Mouse (Mus musculus) CH12.LX (cell line): ENCODE data around the gene Prdx2.

ENCODE experiments used
- BHLHE40 ChIP-seq: IDR thresholded peaks from 2 replicates; pipeline ENCODE4 v1.6.1; 2011; ENCODE audit warnings: mild to moderate bottlenecking, low read depth, low read length, improper control_type of control experiment
- CHD2 ChIP-seq: IDR thresholded peaks from 2 replicates; pipeline ENCODE4 v1.6.1; 2011; ENCODE audit warnings: low read length, improper control_type of control experiment
- CTCF ChIP-seq, 2 experiments: IDR thresholded peaks in 1 of 2; conservative IDR thresholded peaks in 1 of 2; 2 replicates each; pipeline ENCODE4 v1.5.1; 2011 to 2012; ENCODE audit warnings: low read depth in 2 of 2, low read length in 2 of 2, improper control_type of control experiment in 1 of 2, inconsistent platforms in 1 of 2, mild to moderate bottlenecking in 1 of 2, moderate library complexity in 1 of 2
- EP300 ChIP-seq: IDR thresholded peaks from 2 replicates; pipeline ENCODE4 v1.6.1; 2011; ENCODE audit warnings: low read length, improper control_type of control experiment
- MAX ChIP-seq: IDR thresholded peaks from 2 replicates; pipeline ENCODE4 v1.6.1; 2011; ENCODE audit warnings: low read length, improper control_type of control experiment
- MAZ ChIP-seq: IDR thresholded peaks from 2 replicates; pipeline ENCODE4 v1.6.1; 2012; ENCODE audit warnings: low read depth, mild to moderate bottlenecking, inconsistent platforms, low read length, improper control_type of control experiment, moderate library complexity
- MEF2A ChIP-seq: IDR thresholded peaks from 2 replicates; pipeline ENCODE4 v1.6.1; 2014; ENCODE audit warnings: low read depth, mild to moderate bottlenecking, inconsistent platforms, low read length, improper control_type of control experiment, borderline replicate concordance
- POLR2A ChIP-seq: IDR thresholded peaks from 2 replicates; pipeline ENCODE4 v1.6.1; 2011; ENCODE audit warnings: low read depth, mild to moderate bottlenecking, improper control_type of control experiment, low read length
- SIN3A ChIP-seq: IDR thresholded peaks from 2 replicates; pipeline ENCODE4 v1.6.1; 2012; ENCODE audit warnings: low read length, improper control_type of control experiment, inconsistent platforms
- SMC3 ChIP-seq: IDR thresholded peaks from 2 replicates; pipeline ENCODE4 v1.6.1; 2011; ENCODE audit warnings: low read depth, low read length, improper control_type of control experiment
- USF1 ChIP-seq: IDR thresholded peaks from 2 replicates; pipeline ENCODE4 v1.6.1; 2014; ENCODE audit warnings: low read depth, mild to moderate bottlenecking, inconsistent platforms, low read length, improper control_type of control experiment
- ZC3H11A ChIP-seq: IDR thresholded peaks from 2 replicates; pipeline ENCODE4 v1.6.1; 2012; ENCODE audit warnings: low read depth, mild to moderate bottlenecking, inconsistent platforms, low read length, improper control_type of control experiment

- TF ChIP-seq POLR2A (no peak), CTCF (conservative IDR thresholded peaks at IDR 0.05 in 1 of 2, IDR thresholded peaks at IDR 0.05 in 1 of 2; ENCODE audit: low read depth in 2 of 2, low read length in 2 of 2) (no peak), SMC3 (no peak), EP300 (no peak), MAX (no peak), MEF2A (no peak), SIN3A (no peak), CHD2 (no peak), ZC3H11A (no peak), BHLHE40 (no peak), MAZ (no peak), USF1 (no peak)
Measured at GRCm38 (mm10) chr8:84967532-84968304, 1.7 kb upstream of the Prdx2 start.
